Mouse (Mus musculus) left cerebral cortex, adult 8-10 months (tissue): ENCODE results near the gene Ttll3. TPM values are rescaled to one million over a fixed set of nuclear protein-coding genes. Genes with fewer than 3 reads are reported as not detected.

Experiments used
- DNase-seq, 2 experiments: peaks; one replicate each; pipeline ENCODE4 v3.0.0; 2022; ENCODE audit warnings: low spot score in 2 of 2
- total RNA-seq, 4 experiments: library from RNA; stranded (reverse); gene quantifications; 2 replicates each; pipeline ENCODE4 v1.2.4; 2022

The Ttll3 gene
- total RNA-seq, 4 experiments from 2014 or later, result 8.6 to 13.9 (median 11.8) TPM

GRCm38 (mm10) chr6:113418441-113419198 lies 29.6 kb downstream of the Ttll3 start:
- no peak for DNase-seq

GRCm38 (mm10) chr6:113419199-113419587 lies 30.1 kb downstream of the Ttll3 start, which contains the start of gene Rpusd3:
TSS of gene Rpusd3 (minus strand) at chr6:113419340.
- peak; percentile 91 to 98 for DNase-seq

DNA sequence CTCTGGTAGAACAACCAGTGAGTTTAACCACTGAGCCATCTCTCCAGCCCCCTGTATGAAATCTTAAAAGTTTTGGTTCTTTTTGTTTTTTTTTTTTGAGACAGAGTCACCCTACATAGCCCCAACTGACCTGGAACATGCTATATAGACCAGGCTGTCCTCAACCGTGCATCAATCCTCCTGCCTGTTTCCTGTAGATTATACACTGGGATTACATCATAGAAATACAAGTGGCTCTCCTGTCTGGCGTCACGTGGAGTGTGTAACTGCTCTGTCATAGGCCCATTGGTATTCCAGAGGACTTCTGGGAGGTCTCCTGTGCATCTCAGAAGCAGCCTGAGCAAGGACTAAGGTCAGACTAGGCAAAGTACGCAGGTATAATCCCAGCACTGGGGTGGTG lies 33.9 kb downstream of the Ttll3 start:
- DNase-seq, result no peak

DNA sequence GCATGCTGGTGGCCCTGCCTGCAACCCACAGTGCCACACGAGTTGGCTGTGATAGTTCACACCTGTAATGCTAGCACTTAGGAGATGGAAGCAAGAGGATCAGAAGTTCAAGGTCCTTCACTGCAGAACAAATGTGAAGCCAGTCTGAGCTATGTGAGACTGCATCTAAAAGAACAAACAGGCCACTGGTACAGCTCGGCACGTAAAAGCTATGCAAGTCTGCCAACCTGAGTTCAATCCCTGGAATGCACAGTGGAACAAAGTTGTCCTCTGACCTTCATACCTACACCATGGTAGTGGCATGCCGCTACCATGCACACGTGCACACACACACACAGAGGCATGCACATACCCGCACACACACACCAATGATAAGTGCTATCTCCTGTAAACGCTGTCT lies 35.1 kb downstream of the Ttll3 start:
- no peak for DNase-seq

GRCm38 (mm10) chr6:113426696-113427095 lies 37.6 kb downstream of the Ttll3 start:
- DNase-seq, result no peak

DNA sequence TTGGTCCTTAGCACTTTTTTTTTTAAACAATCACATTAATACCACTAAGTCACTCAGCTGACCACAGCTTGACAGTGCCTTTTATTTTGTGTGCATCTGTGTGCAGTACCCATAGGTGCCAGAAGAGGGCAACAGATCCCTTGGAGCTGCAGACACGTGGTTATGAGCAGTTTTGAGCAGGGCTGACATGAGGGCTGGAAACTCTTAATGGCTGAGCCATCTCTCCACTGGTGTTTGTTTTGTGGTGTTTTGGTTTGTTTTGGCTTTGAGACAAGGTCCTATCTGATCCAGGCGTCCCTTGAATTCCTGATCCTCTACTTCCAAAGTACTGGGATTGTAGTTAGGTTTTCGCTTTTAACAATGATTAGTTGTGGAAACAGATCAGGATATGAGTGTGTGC lies 38.3 kb downstream of the Ttll3 start:
- no peak for DNase-seq

DNA sequence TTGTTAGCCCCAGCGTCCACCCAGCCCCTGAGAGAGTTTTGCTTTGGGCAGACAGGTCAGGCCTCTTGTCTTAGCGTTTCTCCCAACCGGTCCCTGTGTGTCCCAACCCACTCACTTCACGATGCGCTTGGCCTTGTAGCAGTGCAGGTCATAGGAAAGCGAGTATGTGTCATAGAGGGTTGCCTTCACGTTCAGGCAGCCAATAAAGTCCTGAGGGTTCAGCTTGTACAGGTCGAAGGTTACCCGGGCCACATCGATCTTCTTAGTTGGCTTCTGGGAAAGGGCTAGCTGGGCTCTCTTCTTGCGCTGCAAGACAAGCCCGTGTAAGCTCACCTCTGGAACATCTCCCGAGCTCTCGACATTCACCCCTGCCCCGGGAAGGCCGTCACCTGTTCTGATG lies 38.9 kb downstream of the Ttll3 start:
- no peak for DNase-seq

- no peak for DNase-seq
Observed at GRCm38 (mm10) chr6:113429965-113430364, 40.9 kb downstream of the Ttll3 start.

GRCm38 (mm10) chr6:113430846-113431245 lies 41.8 kb downstream of the Ttll3 start:
- no peak for DNase-seq

DNA sequence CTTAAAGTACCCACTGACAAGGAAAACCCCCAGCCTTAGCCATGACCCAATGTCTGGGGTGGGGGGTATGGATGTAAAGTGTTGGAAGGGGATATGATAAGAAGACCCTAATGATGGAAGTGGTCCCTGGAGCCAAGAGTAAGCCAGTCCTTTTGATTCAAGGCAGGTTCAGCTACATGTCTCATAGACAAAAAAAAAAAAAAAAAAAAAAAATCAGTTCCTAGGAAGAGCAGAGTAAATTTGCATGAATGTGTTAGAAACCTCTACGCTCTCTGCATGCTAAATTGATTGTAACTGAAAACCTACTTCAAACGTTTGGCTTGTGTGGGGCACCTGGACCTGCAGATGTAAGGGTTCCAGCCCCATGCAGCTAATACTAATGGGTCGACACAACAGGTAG lies 42.7 kb downstream of the Ttll3 start:
- no peak for DNase-seq

DNA sequence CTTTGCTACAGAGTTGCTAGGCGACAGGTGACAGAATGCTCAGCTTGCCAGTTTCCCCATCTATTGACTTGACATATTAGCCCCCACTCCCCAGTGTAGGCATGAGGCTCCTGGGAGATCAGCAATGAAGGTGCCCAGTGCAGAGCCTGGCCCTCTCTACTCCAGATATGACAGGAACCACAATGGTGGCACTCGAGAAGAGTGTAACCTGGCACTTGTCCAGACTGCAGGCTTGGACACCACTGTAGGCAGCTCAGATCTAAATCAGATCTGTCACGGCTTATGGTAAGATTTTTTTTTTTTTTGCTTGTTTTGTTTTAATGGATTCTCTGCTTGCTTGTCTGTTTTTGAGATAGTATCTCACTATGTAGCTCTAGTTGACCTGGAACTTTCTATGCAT lies 44.6 kb downstream of the Ttll3 start:
- DNase-seq, result no peak

DNA sequence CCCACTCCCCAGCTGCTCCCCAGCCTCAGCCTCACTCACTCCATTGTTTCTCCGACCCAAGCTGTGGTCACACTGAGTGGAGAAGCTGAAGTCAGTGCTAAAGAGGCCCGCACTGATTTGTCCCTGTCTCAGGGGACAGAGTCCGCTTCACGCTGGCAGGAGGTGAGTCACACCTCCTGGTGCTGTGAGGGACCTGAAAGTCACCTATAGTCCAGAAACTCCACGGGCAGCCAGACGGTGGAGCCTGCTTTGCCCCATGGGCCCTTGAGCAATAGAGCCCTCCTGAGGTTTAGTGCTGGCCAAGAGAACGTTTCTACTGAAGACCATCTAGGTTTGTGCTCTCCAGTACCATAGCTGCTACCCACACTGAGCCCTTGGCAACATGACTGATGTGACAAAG lies 45.6 kb downstream of the Ttll3 start:
- DNase-seq, result no peak

DNA sequence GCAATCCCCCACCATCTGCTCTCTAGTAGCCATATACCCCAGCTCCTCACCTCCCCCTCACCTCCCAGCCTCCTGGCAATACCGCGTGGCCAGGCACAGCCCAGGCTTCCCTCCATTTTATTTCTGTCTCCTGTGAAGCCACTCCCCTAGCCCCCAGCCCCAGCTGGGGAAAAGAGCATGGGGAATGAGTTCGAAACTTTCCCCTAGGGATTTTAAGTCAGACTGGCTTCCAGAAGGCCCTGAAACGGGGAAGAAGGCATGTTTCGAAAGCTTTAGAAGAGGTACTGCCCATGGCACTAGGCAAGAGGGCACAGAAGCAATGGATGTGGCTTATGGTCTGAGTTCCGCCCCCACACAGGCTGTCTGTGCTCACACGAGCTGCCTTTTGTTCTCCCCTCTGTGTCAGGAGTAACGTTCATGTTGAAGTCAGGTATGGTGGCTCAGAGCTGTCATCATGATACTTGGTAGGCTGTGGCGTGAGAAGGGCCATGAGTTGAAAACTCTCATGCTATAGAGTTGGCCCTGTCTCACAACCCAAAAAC lies 46.7 kb downstream of the Ttll3 start, which contains the start of gene Cidec:
TSS of gene Cidec (minus strand) at position 97 of the 542 bp plus-strand sequence.
- no peak for DNase-seq

- no peak for DNase-seq
Observed at GRCm38 (mm10) chr6:113437135-113437534, 48.1 kb downstream of the Ttll3 start.

GRCm38 (mm10) chr6:113438721-113439430 lies 49.8 kb downstream of the Ttll3 start:
- DNase-seq, result no peak

DNA sequence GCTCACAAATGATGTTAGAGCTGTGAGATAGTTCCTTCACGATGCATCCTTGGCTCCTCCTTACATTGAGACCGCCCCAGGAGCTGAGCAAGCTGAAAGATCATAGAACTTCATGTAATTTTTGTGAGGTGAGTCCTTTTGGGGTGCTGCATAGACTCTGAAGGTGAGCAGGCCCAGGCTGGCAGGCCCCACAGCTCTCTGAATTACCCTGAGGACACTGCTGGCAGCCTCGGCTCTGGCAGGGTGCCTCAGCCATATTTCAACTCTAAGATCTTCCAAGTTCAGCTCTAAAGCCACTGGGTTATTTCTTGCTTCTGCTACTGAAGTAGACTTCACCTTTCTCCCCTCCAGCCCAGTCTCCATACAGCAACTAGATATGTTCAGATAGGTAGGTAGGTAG lies 51.6 kb downstream of the Ttll3 start:
- no peak for DNase-seq

DNA sequence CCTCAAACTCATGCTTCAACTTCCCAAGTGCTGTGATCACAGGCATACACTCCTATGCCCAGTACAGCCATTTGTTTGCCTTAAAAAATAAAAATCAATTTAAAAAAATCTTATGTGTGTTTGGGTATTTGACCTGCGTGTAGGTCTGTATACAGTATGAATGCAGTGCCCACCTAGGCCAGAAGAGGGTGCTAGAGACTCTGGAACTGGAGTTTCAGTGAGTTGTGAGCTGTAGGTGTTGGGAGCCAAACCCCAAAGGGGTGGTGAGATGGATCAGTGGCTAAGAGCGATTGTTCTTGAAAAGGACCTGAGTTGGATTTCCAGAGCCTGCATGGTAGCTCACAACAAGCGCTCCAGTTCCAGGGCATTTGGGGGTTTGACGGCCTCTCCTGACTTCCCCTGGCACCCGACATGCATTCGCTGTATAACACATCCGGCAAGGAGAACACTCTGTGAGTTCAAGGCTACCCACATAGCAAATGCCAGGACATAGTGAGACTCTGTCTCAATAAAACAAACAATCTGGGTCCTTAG lies 52.2 kb downstream of the Ttll3 start:
- DNase-seq, result no peak

GRCm38 (mm10) chr6:113442087-113442441 lies 53.0 kb downstream of the Ttll3 start:
- DNase-seq, result no peak

GRCm38 (mm10) chr6:113442442-113443090 lies 53.5 kb downstream of the Ttll3 start, which contains the start of gene Jagn1:
TSS of gene Jagn1 (plus strand) at chr6:113442569.
- peak; percentile 82 to 83 for DNase-seq

DNA sequence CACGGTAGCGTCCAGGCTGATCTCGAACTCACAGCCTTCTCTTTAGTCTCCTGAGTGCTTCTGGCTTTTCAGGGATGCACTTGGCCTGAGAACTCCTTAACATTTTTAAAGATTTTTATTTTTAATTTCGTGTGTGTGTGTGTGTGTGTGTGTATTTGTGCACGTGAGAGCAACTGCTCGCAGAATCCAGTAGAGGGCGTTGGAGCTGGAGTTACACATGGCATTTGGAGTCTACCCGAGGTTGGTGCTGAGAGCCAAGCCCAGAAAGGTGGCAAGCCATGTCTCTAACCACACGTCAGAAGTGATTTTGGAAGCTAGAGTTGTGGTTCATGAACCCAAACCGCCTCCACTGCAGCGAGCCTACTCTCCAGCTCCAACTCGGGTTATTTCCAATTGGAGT lies 54.0 kb downstream of the Ttll3 start:
- no peak for DNase-seq

DNA sequence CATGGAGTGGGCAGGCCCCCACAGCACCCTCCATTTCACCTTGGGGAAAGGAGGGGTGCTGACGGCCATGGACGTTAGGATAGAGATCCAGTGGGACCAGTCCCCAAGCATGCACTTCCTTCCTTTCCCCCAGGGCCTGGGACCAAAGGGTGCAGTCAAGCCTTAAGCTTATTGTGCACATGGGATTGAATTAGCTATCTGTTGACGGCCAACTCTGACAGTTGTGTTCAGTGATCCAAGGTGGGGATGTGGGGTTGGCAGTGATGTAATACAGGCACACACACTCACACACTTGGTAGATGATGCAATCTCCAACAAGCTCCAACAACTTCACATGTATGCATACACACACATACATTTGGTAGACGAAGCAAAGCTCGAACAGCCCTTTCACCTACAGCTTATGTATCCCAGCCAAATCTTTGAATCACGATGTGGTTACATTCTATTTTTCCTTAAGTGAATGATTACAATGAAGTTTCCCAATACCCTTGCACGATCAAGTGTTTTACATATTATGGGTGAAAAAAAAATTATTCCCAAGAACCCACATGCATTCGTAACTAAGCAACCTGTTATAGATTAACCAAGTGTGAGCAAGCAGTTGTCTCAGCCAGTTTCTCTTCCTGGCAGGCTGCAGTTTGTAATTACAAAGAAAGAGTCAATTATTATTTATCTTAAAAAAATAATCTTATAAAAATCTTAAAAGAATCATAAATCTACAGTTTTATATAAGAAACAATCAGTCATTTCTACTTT lies 55.3 kb downstream of the Ttll3 start:
- DNase-seq, result no peak
